Mouse (Mus musculus) lung, embryonic 16.5 days (tissue): ENCODE results near the gene Gm5142. TPM values are rescaled to one million over a fixed set of nuclear protein-coding genes. Genes with fewer than 3 reads are reported as not detected.

Source experiments
- ATAC-seq: fragments of 200-750 bp; cut with Nextera tagmentation; 2 replicates; pipeline ENCODE4 v1.8.0; 2017; ENCODE audit warnings: low read depth, mild to moderate bottlenecking, moderate library complexity
- H3K27ac ChIP-seq: fragments of 300-500 bp; sonication (generic); 2 replicates; pipeline ENCODE4 v1.5.1; 2014; ENCODE audit warnings: mild to moderate bottlenecking, control low read depth, low read length
- H3K27me3 ChIP-seq: fragments of 300-500 bp; sonication (generic); 2 replicates; pipeline ENCODE4 v1.6.1; 2014; ENCODE audit warnings: low read depth, low read length, mixed read lengths; ENCODE audit not compliant: control insufficient read depth, insufficient read depth
- H3K36me3 ChIP-seq: fragments of 300-500 bp; sonication (generic); 2 replicates; pipeline ENCODE4 v1.6.1; 2014; ENCODE audit warnings: low read length; ENCODE audit not compliant: control insufficient read depth, insufficient read depth
- H3K4me1 ChIP-seq: fragments of 300-500 bp; sonication (generic); replicated peaks from 2 replicates; pipeline ENCODE4 v1.6.1; 2014; ENCODE audit warnings: low read length, mixed read lengths; ENCODE audit not compliant: control insufficient read depth, insufficient read depth
- H3K4me2 ChIP-seq: fragments of 300-500 bp; sonication (generic); 2 replicates; pipeline ENCODE4 v1.6.1; 2014; ENCODE audit warnings: low read depth, low read length, control low read depth
- H3K4me3 ChIP-seq: fragments of 300-500 bp; sonication (generic); 2 replicates; pipeline ENCODE4 v1.5.1; 2014; ENCODE audit warnings: mild to moderate bottlenecking, low read length, control low read depth
- H3K9ac ChIP-seq: fragments of 300-500 bp; sonication (generic); 2 replicates; pipeline ENCODE4 v1.6.1; 2014; ENCODE audit warnings: low read length, control low read depth
- H3K9me3 ChIP-seq: fragments of 300-500 bp; sonication (generic); 2 replicates; pipeline ENCODE4 v1.6.1; 2016; ENCODE audit warnings: low read length; ENCODE audit not compliant: control insufficient read depth
- WGBS: fragments of 180-500 bp; shearing (Covaris S2); extraction: QIAGEN DNeasy Blood & Tissue Kit; methylation state at CpG from one replicate; pipeline ENCODE4 v1.1.7; 2014; 5-methylcytosine and 5-hydroxymethylcytosine counted together
- polyA plus RNA-seq: library from polyadenylated mRNA; unstranded; fragments of >200 nt; fragmentation: Nextera tagmentation; extraction: Ambion mirVana; gene quantifications from 2 replicates; pipeline ENCODE4 v1.2.1, GENCODE M21; 2015

Gm5142 gene
- not detected in 2 replicates for polyA plus RNA-seq

DNA sequence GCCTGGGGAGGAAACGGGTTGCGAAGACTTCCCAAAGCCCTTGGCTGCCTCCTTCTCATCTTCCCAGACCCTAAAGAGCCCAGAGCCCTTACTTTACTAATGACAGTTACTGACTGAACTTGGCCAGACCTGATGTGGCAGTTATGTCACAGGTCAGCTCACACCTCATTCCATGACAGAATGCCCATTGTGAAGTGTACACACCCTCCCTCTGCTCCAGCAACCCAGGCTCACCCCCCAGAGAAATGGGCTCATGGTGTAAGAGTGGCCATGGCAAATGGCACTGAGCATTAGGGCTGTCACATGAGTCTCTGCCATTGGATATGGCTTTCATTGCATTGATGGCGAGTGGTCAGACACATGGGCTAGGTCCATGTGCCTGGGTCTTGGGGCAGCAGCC is at the start of gene Gm5142:
Gene Gm5142 (minus strand): TSS at position 101 of the 400 bp plus-strand sequence.
- Histone ChIP-seq H3K4me3 (no peak within 1 kb of the TSS), H3K9ac (no peak within 1 kb of the TSS), H3K36me3 (no peaks in the 10 kb centered on the region), H3K27ac (no peak within 1 kb of the TSS), H3K9me3 (no peaks in the 10 kb centered on the region), H3K27me3 (no peaks in the 10 kb centered on the region), H3K4me2 (no peak within 1 kb of the TSS), H3K4me1 (no peaks in the 10 kb centered on the region)
- no peak for ATAC-seq
- WGBS: 90% methylated on average over 3 of the region's 3 CpGs

DNA sequence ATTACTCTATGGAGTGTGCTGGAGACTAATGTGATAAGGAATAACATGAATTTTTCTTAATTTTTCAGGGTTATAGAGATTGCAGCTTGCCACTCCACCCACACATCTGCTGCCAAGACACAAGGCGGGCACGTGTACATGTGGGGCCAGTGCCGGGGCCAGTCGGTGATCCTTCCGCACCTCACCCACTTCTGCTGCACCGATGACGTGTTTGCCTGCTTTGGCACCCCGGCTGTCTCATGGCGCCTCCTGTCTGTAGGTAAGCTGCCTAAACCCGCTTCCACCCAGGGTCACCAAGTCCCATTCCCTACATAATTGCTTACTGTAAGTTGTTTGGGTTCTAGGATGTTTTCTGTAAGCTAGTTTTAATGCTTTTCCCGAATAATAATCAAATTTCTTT is 47.7 kb upstream of the Gm5142 start:
- Histone ChIP-seq H3K36me3 (peaks cover 42% of the 10 kb centered on the region), H3K27me3 (no peaks in the 10 kb centered on the region), H3K4me3 (no peak overlapping the region), H3K27ac (no peak overlapping the region), H3K4me2 (no peak overlapping the region), H3K9ac (no peak overlapping the region), H3K9me3 (no peaks in the 10 kb centered on the region), H3K4me1 (no peaks in the 10 kb centered on the region)
- ATAC-seq: no peak
- WGBS: 90% methylated on average over 11 of the region's 11 CpGs

DNA sequence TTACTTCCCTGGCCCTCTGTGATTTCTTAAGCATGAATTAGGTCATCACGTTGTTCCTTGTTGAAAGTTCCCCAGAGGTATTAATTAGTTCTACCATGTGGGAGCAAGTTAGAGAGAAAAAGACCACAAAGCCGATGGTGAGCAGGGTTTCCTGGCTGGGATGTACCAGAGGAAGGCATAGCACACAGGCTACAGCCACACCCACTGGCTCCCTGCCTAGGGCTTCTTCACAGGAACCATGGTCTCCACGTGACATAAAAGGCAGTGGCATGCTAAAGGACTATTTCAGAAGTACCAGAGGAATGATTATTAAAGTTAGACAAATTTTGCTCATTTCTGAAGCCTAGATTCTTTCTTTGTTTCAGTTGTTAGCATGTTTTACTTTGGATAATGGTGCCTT is 40.7 kb upstream of the Gm5142 start:
- ATAC-seq: no peak

DNA sequence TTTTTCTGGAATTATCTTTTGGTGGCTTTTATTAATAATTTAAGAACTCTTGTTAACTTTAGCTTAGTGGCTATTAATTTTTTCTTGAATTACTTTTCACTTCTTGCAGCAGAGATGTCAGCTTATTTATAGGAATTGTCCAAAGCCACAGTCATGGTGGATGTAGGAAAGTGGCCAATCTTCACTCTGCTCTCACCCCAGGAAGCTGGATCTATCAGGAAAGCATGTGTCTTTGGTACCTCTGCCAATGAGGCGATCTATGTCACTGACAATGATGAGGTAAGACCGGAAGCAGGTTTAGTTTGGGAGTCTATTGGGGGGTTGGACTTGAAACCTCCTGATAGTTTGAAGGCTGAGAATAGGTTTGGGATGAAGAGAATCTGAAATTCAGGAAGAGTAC is 31.3 kb upstream of the Gm5142 start:
- no peak for ATAC-seq
- no peaks in the 10 kb centered on the region for H3K9me3 ChIP-seq

More for the DNA sequence above, 40.7 kb upstream of the Gm5142 start:
- no peak overlapping the region for H3K27ac ChIP-seq
- no peak overlapping the region for H3K9ac ChIP-seq
- WGBS: 83% methylated on average over 3 of the region's 3 CpGs
- no peaks in the 10 kb centered on the region for H3K27me3 ChIP-seq
- no peaks in the 10 kb centered on the region for H3K9me3 ChIP-seq
- H3K4me1 ChIP-seq: no peaks in the 10 kb centered on the region
- H3K36me3 ChIP-seq: peaks cover 29% of the 10 kb centered on the region
- no peak overlapping the region for H3K4me3 ChIP-seq
- H3K4me2 ChIP-seq: no peak overlapping the region

DNA sequence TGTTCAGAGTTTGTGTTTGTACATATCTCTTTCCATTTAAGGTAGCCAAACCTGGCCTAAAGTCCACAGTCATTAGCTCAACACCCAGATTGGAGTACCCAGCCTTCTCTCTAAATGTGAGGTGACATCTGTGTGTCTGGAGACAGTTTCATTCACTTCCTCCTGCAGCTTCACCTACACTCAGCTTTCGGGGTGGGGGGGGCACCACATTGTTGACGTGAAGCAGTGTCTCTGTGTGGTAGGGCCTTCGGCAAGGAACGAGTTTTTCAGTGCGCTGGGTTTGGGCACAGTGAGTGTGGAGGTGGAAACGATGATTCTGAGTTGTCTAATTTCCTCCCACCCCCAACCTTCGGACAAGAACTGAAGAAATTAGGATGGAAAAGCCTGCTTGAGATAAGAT is 30.5 kb upstream of the Gm5142 start:
- Histone ChIP-seq H3K4me1 (peaks cover 4% of the 10 kb centered on the region; the same call in 1 of the 2 replicates), H3K27me3 (no peaks in the 10 kb centered on the region), H3K36me3 (peaks cover 4% of the 10 kb centered on the region; the same call in 1 of the 2 replicates), H3K27ac (no peak overlapping the region), H3K9ac (no peak overlapping the region), H3K4me3 (no peak overlapping the region), H3K4me2 (no peak overlapping the region), H3K9me3 (no peaks in the 10 kb centered on the region)
- 82% methylated on average over 7 of the region's 7 CpGs for WGBS
- no peak for ATAC-seq

More for the DNA sequence above, 31.3 kb upstream of the Gm5142 start:
- Histone ChIP-seq H3K36me3 (peaks cover 4% of the 10 kb centered on the region; the same call in 1 of the 2 replicates), H3K4me2 (no peak overlapping the region), H3K27me3 (no peaks in the 10 kb centered on the region), H3K27ac (no peak overlapping the region), H3K4me3 (no peak overlapping the region), H3K4me1 (0 out of 2 replicates have a peak, but pooled peaks cover 4% of the 10 kb centered on the region), H3K9ac (no peak overlapping the region)
- 92% methylated on average over 2 of the region's 2 CpGs for WGBS

DNA sequence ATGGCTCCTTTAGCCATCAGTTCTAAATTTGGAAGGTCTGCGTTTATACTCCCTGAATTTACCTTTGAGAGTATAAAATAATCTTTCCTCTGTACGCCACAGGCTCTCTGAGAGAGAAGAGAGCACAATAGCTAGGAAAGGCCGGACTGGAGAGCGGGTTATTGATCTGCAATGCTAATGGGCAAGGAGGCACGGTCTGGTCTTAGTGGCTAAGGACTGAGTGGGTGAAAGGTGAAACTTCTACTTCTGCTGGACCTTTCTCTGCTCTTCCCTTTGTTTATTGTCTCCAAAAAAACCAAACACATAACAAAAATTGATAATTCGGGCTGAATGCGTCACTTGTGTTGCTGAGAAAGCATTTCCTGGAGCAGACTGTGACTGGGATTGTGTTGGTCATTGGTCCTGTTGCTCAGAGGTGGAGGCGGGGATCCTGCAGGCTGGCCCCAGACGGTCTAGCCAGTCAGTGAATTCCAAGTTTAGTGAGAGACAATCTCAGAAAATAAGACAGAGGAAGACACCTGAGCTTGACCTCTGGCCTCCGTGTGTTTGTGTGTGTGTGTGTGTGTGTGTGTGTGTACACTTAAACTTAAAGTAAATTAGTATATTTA is 27.5 kb upstream of the Gm5142 start:
- 62% methylated on average over 10 of the region's 10 CpGs for WGBS
- Histone ChIP-seq H3K27me3 (no peaks in the 10 kb centered on the region), H3K9ac (no peak overlapping the region), H3K4me2 (no peak overlapping the region), H3K4me1 (peaks cover 11% of the 10 kb centered on the region; the same call in 1 of the 2 replicates), H3K9me3 (no peaks in the 10 kb centered on the region), H3K4me3 (no peak overlapping the region), H3K36me3 (0 out of 2 replicates have a peak, but pooled peaks cover under 1% of the 10 kb centered on the region), H3K27ac (no peak overlapping the region)
- no peak for ATAC-seq

DNA sequence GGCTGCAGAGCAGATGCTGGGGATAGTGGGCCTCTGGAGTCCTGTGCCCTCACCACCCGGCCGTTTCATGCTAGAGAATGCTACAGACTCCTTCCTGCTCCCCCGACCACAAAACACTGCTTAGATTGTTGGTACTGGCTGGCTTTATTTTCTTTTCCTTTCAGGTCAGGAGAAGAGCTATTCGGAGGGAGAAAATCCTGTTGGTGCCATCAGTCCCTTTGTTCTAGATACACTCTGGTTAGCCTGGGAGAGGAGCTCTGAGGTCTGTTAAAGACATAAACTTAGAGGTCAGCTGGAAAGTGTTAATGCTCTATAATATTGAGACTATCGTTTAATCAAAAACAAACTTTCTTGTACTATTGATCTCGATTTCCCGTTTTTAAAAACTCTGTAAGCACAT is 26.9 kb upstream of the Gm5142 start:
- H3K9ac ChIP-seq: no peak overlapping the region
- H3K27me3 ChIP-seq: no peaks in the 10 kb centered on the region
- H3K4me3 ChIP-seq: no peak overlapping the region
- no peaks in the 10 kb centered on the region for H3K9me3 ChIP-seq
- no peaks in the 10 kb centered on the region for H3K36me3 ChIP-seq
- H3K4me2 ChIP-seq: no peak overlapping the region
- WGBS: 41% methylated on average over 7 of the region's 7 CpGs
- H3K4me1 ChIP-seq: peaks cover 11% of the 10 kb centered on the region; the same call in 1 of the 2 replicates
- no peak for ATAC-seq
- no peak overlapping the region for H3K27ac ChIP-seq

DNA sequence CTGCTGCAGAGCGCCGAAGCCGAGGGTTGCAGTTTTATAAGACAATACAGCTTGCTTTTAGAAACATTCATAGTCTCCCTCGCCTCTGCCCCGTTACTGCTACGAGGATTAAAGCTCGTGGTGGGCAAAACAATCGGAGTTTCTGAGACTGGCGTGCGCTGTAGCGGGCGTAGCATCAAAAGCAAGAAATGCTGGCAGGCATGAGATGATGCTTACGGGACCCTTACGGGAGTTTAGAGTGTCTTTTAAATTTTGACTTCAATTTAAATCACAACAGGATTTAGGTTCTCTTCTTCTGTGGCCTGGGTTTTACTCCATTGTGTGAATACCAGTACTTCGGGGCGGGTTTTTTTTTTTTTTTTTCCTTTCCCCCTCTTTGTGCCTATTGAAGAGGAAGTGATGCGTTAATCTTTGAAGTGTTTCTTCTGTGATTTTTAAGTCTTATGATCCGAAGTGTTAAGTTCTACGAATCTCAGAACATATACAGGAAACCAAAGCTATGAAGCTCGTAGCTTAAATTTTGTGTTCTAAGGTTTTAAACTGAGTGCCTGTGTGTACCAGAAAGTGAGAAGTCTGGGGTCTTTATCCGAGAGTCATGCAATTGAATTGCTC is 23.2 kb upstream of the Gm5142 start:
- H3K4me1 ChIP-seq: peaks cover 11% of the 10 kb centered on the region; the same call in 1 of the 2 replicates
- no peaks in the 10 kb centered on the region for H3K27me3 ChIP-seq
- peak overlapping the region; percentile 94 for H3K27ac ChIP-seq
- H3K4me3 ChIP-seq: peak overlapping the region; percentile 92
- H3K9me3 ChIP-seq: no peaks in the 10 kb centered on the region
- ATAC-seq: no peak
- H3K4me2 ChIP-seq: peak overlapping the region; percentile 67
- no peaks in the 10 kb centered on the region for H3K36me3 ChIP-seq
- WGBS: under 1% methylated on average over 21 of the region's 21 CpGs
- H3K9ac ChIP-seq: peak overlapping the region; percentile 99

DNA sequence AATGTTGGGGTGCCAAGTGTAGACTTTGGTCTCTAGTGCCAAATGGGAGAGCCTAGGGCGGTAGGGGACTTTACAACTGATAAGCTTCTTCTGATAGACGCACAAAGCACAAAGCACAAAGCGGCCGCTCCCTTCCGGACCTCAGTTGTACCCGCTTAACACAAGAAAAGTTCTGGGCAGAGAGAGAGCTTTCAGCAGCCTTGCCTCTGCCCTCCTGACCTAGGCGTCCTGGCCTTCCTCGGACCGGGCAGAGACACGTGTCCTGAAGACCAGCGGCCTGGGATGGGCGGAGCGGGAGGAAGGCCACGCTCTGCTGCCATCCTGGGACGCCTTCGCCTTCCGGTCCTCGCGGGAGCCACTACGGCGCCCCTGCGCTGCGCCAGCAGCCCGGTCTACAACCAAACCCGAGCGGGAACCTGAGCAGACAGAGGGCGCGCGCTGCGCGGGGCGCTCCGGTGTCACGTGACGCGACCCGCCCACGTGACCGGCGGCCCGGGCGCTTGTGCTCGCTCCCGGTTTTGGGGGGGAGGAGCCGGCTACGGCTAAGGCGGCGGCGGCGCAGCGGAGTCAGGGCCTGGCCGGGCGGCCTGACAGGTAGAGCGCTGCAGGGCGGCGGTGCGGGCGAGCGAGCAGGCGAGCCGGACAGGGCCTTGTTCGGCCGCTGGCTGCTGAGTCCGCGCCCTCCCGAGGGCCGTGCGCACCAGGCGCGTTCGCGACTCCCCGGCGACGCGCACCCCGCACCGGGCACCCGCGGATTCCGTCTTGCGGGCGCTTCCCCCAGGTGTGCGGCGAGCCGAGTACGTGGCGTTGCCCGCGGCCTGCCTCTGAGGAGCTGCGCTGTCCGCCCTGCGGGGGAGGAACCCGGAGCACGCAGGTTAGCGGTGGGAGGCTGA is 22.4 kb upstream of the Gm5142 start, which contains the start of gene Rcbtb1:
Gene Rcbtb1 (plus strand): TSS at position 499 of the 893 bp plus-strand sequence.
- WGBS: under 1% methylated on average over 84 of the region's 96 CpGs
- Histone ChIP-seq H3K4me3 (peak within 1 kb of the TSS; percentile 92), H3K27me3 (no peaks in the 10 kb centered on the region), H3K4me2 (peak within 1 kb of the TSS; percentile 67), H3K4me1 (peaks cover 11% of the 10 kb centered on the region; the same call in 1 of the 2 replicates), H3K27ac (peak within 1 kb of the TSS; percentile 94), H3K9ac (peak within 1 kb of the TSS; percentile 99), H3K36me3 (no peaks in the 10 kb centered on the region), H3K9me3 (no peaks in the 10 kb centered on the region)
- peak; percentile 97 for ATAC-seq
